Mouse (Mus musculus) forebrain, embryonic 13.5 days (tissue): ENCODE measurements around the gene Nrip1. TPM values are rescaled to one million over a fixed set of nuclear protein-coding genes. Genes with fewer than 3 reads are reported as not detected.
A peak's percentile ranks its signal among the peaks of the same experiment; 100 is the strongest.

ENCODE experiments used
- ATAC-seq: fragments of 200-750 bp; cut with Nextera tagmentation; 2 replicates; pipeline ENCODE4 v1.8.0; 2017
- H3K27ac ChIP-seq: fragments of 300-500 bp; sonication (generic); 2 replicates; pipeline ENCODE4 v1.5.1; 2015; ENCODE audit warnings: inconsistent platforms, mild to moderate bottlenecking, moderate library complexity
- H3K27me3 ChIP-seq: fragments of 300-500 bp; sonication (generic); 2 replicates; pipeline ENCODE4 v1.6.1; 2015; ENCODE audit warnings: mild to moderate bottlenecking, inconsistent platforms
- H3K36me3 ChIP-seq: fragments of 300-500 bp; sonication (generic); 2 replicates; pipeline ENCODE4 v1.6.1; 2015; ENCODE audit warnings: mild to moderate bottlenecking, inconsistent platforms; ENCODE audit not compliant: poor library complexity, severe bottlenecking
- H3K4me1 ChIP-seq: fragments of 300-500 bp; sonication (generic); 2 replicates; pipeline ENCODE4 v1.6.1; 2015; ENCODE audit warnings: inconsistent platforms
- H3K4me2 ChIP-seq: fragments of 300-500 bp; sonication (generic); 2 replicates; pipeline ENCODE4 v1.6.1; 2015; ENCODE audit warnings: inconsistent platforms, mild to moderate bottlenecking, moderate library complexity
- H3K4me3 ChIP-seq: fragments of 300-500 bp; sonication (generic); 2 replicates; pipeline ENCODE4 v1.5.1; 2015; ENCODE audit warnings: mild to moderate bottlenecking, inconsistent platforms
- H3K9ac ChIP-seq: fragments of 300-500 bp; sonication (generic); 2 replicates; pipeline ENCODE4 v1.6.1; 2015; ENCODE audit warnings: mild to moderate bottlenecking, inconsistent platforms
- H3K9me3 ChIP-seq: fragments of 300-500 bp; sonication (generic); replicated peaks from 2 replicates; pipeline ENCODE4 v1.6.1; 2016; ENCODE audit warnings: inconsistent platforms
- WGBS: fragments of 180-500 bp; shearing (Covaris S2); methylation state at CpG from one replicate; pipeline ENCODE4 v1.1.7; 2015; 5-methylcytosine and 5-hydroxymethylcytosine counted together
- polyA plus RNA-seq: library from polyadenylated mRNA; unstranded; fragments of >200 nt; fragmentation: Nextera tagmentation; extraction: Ambion mirVana; gene quantifications from 2 replicates; pipeline ENCODE4 v1.2.1, GENCODE M21; 2015

Gene Nrip1
- polyA plus RNA-seq, 1 experiment from 2014 or later: 25.3 TPM

GRCm38 (mm10) chr16:76303436-76303835 is 70.2 kb downstream of the Nrip1 start:
- H3K9me3 ChIP-seq: no peaks in the 10 kb centered on the region
- H3K4me2 ChIP-seq: no peak overlapping the region
- no peaks in the 10 kb centered on the region for H3K27me3 ChIP-seq
- ATAC-seq: no peak
- H3K27ac ChIP-seq: no peak overlapping the region
- WGBS: 90% methylated on average over 6 of the region's 6 CpGs
- H3K9ac ChIP-seq: no peak overlapping the region
- no peaks in the 10 kb centered on the region for H3K36me3 ChIP-seq
- no peaks in the 10 kb centered on the region for H3K4me1 ChIP-seq
- H3K4me3 ChIP-seq: no peak overlapping the region

GRCm38 (mm10) chr16:76301728-76302050 is 71.9 kb downstream of the Nrip1 start:
- WGBS: 58% methylated on average over 7 of the region's 7 CpGs
- no peaks in the 10 kb centered on the region for H3K36me3 ChIP-seq
- no peaks in the 10 kb centered on the region for H3K4me1 ChIP-seq
- H3K4me3 ChIP-seq: no peak overlapping the region
- no peak for ATAC-seq
- H3K27me3 ChIP-seq: no peaks in the 10 kb centered on the region
- H3K9ac ChIP-seq: no peak overlapping the region
- no peak overlapping the region for H3K27ac ChIP-seq
- no peak overlapping the region for H3K4me2 ChIP-seq
- H3K9me3 ChIP-seq: no peaks in the 10 kb centered on the region

GRCm38 (mm10) chr16:76301037-76301727 is 72.4 kb downstream of the Nrip1 start:
- no peaks in the 10 kb centered on the region for H3K27me3 ChIP-seq
- ATAC-seq: peak; percentile 51; the same call in 1 of the 2 replicates
- H3K9me3 ChIP-seq: no peaks in the 10 kb centered on the region
- H3K9ac ChIP-seq: no peak overlapping the region
- no peaks in the 10 kb centered on the region for H3K4me1 ChIP-seq
- no peaks in the 10 kb centered on the region for H3K36me3 ChIP-seq
- H3K4me3 ChIP-seq: no peak overlapping the region
- H3K4me2 ChIP-seq: no peak overlapping the region
- 69% methylated on average over 8 of the region's 8 CpGs for WGBS
- H3K27ac ChIP-seq: no peak overlapping the region

GRCm38 (mm10) chr16:76300452-76300851 is 73.2 kb downstream of the Nrip1 start:
- Histone ChIP-seq H3K27ac (no peak overlapping the region), H3K36me3 (no peaks in the 10 kb centered on the region), H3K9ac (no peak overlapping the region), H3K4me3 (no peak overlapping the region), H3K27me3 (no peaks in the 10 kb centered on the region), H3K9me3 (no peaks in the 10 kb centered on the region), H3K4me1 (no peaks in the 10 kb centered on the region), H3K4me2 (no peak overlapping the region)
- ATAC-seq: no peak
- WGBS: 93% methylated on average over 6 of the region's 6 CpGs

GRCm38 (mm10) chr16:76299511-76299910 is 74.1 kb downstream of the Nrip1 start:
- 61% methylated on average over 2 of the region's 2 CpGs for WGBS
- Histone ChIP-seq H3K4me1 (no peaks in the 10 kb centered on the region), H3K4me3 (no peak overlapping the region), H3K9ac (no peak overlapping the region), H3K27ac (no peak overlapping the region), H3K27me3 (no peaks in the 10 kb centered on the region), H3K9me3 (no peaks in the 10 kb centered on the region), H3K36me3 (peaks cover 3% of the 10 kb centered on the region; the same call in 1 of the 2 replicates), H3K4me2 (no peak overlapping the region)
- ATAC-seq: no peak

- H3K36me3 ChIP-seq: peaks cover 37% of the 10 kb centered on the region
- no peak overlapping the region for H3K4me3 ChIP-seq
- ATAC-seq: no peak
- no peak overlapping the region for H3K27ac ChIP-seq
- H3K4me2 ChIP-seq: no peak overlapping the region
- no peaks in the 10 kb centered on the region for H3K9me3 ChIP-seq
- H3K9ac ChIP-seq: no peak overlapping the region
- H3K4me1 ChIP-seq: no peaks in the 10 kb centered on the region
- H3K27me3 ChIP-seq: no peaks in the 10 kb centered on the region
- 80% methylated on average over 14 of the region's 14 CpGs for WGBS
Observed at GRCm38 (mm10) chr16:76295322-76295721, 78.3 kb downstream of the Nrip1 start.

GRCm38 (mm10) chr16:76294550-76294949 is 79.1 kb downstream of the Nrip1 start:
- no peak; the same call in 1 of the 2 replicates for ATAC-seq
- Histone ChIP-seq H3K27me3 (no peaks in the 10 kb centered on the region), H3K9ac (no peak overlapping the region), H3K27ac (no peak overlapping the region), H3K4me3 (no peak overlapping the region), H3K4me1 (no peaks in the 10 kb centered on the region), H3K4me2 (no peak overlapping the region), H3K9me3 (no peaks in the 10 kb centered on the region), H3K36me3 (peaks cover 40% of the 10 kb centered on the region)
- 92% methylated on average over 15 of the region's 15 CpGs for WGBS

GRCm38 (mm10) chr16:76293765-76294463 is 79.7 kb downstream of the Nrip1 start:
- Histone ChIP-seq H3K27me3 (no peaks in the 10 kb centered on the region), H3K9ac (no peak overlapping the region), H3K4me3 (no peak overlapping the region), H3K27ac (no peak overlapping the region), H3K4me1 (no peaks in the 10 kb centered on the region), H3K9me3 (no peaks in the 10 kb centered on the region), H3K36me3 (peaks cover 40% of the 10 kb centered on the region), H3K4me2 (no peak overlapping the region)
- 94% methylated on average over 20 of the region's 20 CpGs for WGBS
- ATAC-seq: no peak

- Histone ChIP-seq H3K27ac (no peak overlapping the region), H3K4me1 (no peaks in the 10 kb centered on the region), H3K36me3 (peaks cover 40% of the 10 kb centered on the region), H3K27me3 (no peaks in the 10 kb centered on the region), H3K4me2 (no peak overlapping the region), H3K9ac (no peak overlapping the region), H3K9me3 (no peaks in the 10 kb centered on the region), H3K4me3 (no peak overlapping the region)
- 96% methylated on average over 21 of the region's 21 CpGs for WGBS
- ATAC-seq: no peak
Observed at GRCm38 (mm10) chr16:76293176-76293575, 80.5 kb downstream of the Nrip1 start.

GRCm38 (mm10) chr16:76292656-76293055 is 81.0 kb downstream of the Nrip1 start:
- Histone ChIP-seq H3K9ac (no peak overlapping the region), H3K4me2 (no peak overlapping the region), H3K27ac (no peak overlapping the region), H3K36me3 (peaks cover 40% of the 10 kb centered on the region), H3K27me3 (no peaks in the 10 kb centered on the region), H3K9me3 (no peaks in the 10 kb centered on the region), H3K4me1 (no peaks in the 10 kb centered on the region), H3K4me3 (no peak overlapping the region)
- 92% methylated on average over 15 of the region's 15 CpGs for WGBS
- ATAC-seq: no peak

GRCm38 (mm10) chr16:76291366-76291765 is 82.3 kb downstream of the Nrip1 start:
- H3K9ac ChIP-seq: no peak overlapping the region
- H3K4me1 ChIP-seq: no peaks in the 10 kb centered on the region
- ATAC-seq: no peak
- 82% methylated on average over 14 of the region's 14 CpGs for WGBS
- H3K4me2 ChIP-seq: no peak overlapping the region
- H3K27me3 ChIP-seq: no peaks in the 10 kb centered on the region
- no peaks in the 10 kb centered on the region for H3K9me3 ChIP-seq
- peaks cover 40% of the 10 kb centered on the region for H3K36me3 ChIP-seq
- H3K4me3 ChIP-seq: no peak overlapping the region
- no peak overlapping the region for H3K27ac ChIP-seq

- no peak overlapping the region for H3K27ac ChIP-seq
- no peaks in the 10 kb centered on the region for H3K9me3 ChIP-seq
- ATAC-seq: no peak
- 79% methylated on average over 2 of the region's 2 CpGs for WGBS
- no peak overlapping the region for H3K9ac ChIP-seq
- H3K4me1 ChIP-seq: no peaks in the 10 kb centered on the region
- no peaks in the 10 kb centered on the region for H3K27me3 ChIP-seq
- no peak overlapping the region for H3K4me3 ChIP-seq
- no peak overlapping the region for H3K4me2 ChIP-seq
- peaks cover 38% of the 10 kb centered on the region for H3K36me3 ChIP-seq
Observed at GRCm38 (mm10) chr16:76289495-76289894, 84.1 kb downstream of the Nrip1 start.

GRCm38 (mm10) chr16:76283796-76284195 is 89.8 kb downstream of the Nrip1 start:
- no peaks in the 10 kb centered on the region for H3K9me3 ChIP-seq
- ATAC-seq: no peak
- H3K4me2 ChIP-seq: no peak overlapping the region
- H3K4me3 ChIP-seq: no peak overlapping the region
- H3K36me3 ChIP-seq: no peaks in the 10 kb centered on the region
- no peak overlapping the region for H3K27ac ChIP-seq
- H3K4me1 ChIP-seq: no peaks in the 10 kb centered on the region
- H3K27me3 ChIP-seq: no peaks in the 10 kb centered on the region
- no peak overlapping the region for H3K9ac ChIP-seq
- WGBS: 61% methylated on average over 3 of the region's 3 CpGs
